Mouse (Mus musculus): ENCODE data around the gene Nrg3. TPM values are rescaled to one million over a fixed set of nuclear protein-coding genes. Genes with fewer than 3 reads are reported as not detected.

The Nrg3 gene
- polyA plus RNA-seq, 1 experiment = not detected

DNA sequence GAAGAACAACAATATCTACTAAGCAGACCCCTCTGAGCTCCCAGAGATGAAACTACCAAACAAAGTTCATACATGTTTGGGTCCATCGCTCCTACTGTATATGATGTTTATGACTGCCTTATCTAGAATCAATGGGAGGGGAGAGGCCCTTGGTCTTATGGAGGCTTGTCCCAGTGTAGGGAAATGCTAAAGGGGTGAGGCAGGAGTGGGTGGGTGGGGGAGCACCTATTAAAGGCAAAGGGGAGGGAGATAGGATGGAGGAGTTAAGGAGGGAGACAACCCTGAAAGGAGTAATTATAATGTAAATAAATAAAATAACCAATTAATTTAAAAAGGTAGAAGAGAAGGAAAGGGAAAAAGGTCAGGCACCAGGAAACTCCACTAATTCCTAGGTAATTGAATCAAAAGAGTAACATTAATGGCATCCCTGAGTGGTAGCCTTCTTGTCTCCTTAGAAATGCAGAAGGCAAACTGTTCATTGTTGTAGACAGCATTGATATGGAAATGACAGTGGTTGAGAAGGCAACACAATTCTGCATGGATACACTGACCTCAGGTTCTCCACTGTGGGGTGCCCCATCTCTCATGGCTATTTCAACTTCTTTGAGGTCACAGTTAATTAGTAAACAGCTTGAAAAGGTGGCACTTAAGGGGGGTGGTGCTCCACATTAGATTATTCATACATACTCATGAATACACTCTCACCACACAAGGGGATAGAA, 1152.1 kb downstream of the Nrg3 start:
- no peak for TF ChIP-seq GATA1 (IDR thresholded peaks at IDR 0.05; ENCODE audit: low read length)

Data from G1E-ER4 (cell line).